9 mouse cellular contexts compared by ENCODE assay signal in genomic region chr10:36506727-36507555, GRCm38 (mm10). TPM values are rescaled to one million over a fixed set of nuclear protein-coding genes. Genes with fewer than 3 reads are reported as not detected.
A peak's percentile ranks its signal among the peaks of the same experiment; 100 is the strongest.
DNase-seq lines count a peak whose midpoint lies in the region; ATAC-seq and TF ChIP-seq lines count a peak whose summit lies in the region.
"Had no signal": no experiment of that assay in that cellular context is flagged by ENCODE, and none has a peak within 500 bp of the region (broad histone marks: within the 10 kb centered on the region; RNA-seq: fewer than 3 reads in every experiment).

Gene Hs3st5 (plus strand): TSS chr10:36506814.

- TF ChIP-seq CTCF in E14TG2a.4 (conservative IDR thresholded peaks at IDR 0.05; ENCODE audit: low read length) = no peak

- peaks cover 22% of the 10 kb centered on the region for H3K4me1 ChIP-seq in E14TG2a.4 (replicated peaks; ENCODE audit: low read depth, low read length)
- H3K4me1 ChIP-seq in embryonic facial prominence, embryonic 14.5 days (ENCODE audit: control insufficient read depth, insufficient read depth, low read length) = 0 out of 2 replicates have a peak, but pooled peaks cover 6% of the 10 kb centered on the region
- H3K4me1 ChIP-seq in heart, embryonic 16.5 days (ENCODE audit: control insufficient read depth, insufficient read depth, low read length) = peaks cover 9% of the 10 kb centered on the region; the same call in 1 of the 2 replicates

- peaks cover 43% of the 10 kb centered on the region for H3K27me3 ChIP-seq in E14TG2a.4 (ENCODE audit: insufficient read depth, low read length)
- peaks cover 27% of the 10 kb centered on the region for H3K27me3 ChIP-seq in embryonic facial prominence, embryonic 14.5 days (replicated peaks; ENCODE audit: control insufficient read depth, insufficient read depth, low read length)
- peaks cover 38% of the 10 kb centered on the region for H3K27me3 ChIP-seq in heart, embryonic 16.5 days (ENCODE audit: control insufficient read depth, insufficient read depth, low read length)

- under 1% methylated on average over 52 of the region's 71 CpGs for WGBS in embryonic facial prominence, embryonic 14.5 days
- under 1% methylated on average over 66 of the region's 71 CpGs for WGBS in heart, embryonic 16.5 days

- H3K36me3 ChIP-seq in E14TG2a.4 (ENCODE audit: insufficient read depth, low read length) = no peaks in the 10 kb centered on the region
- H3K36me3 ChIP-seq in embryonic facial prominence, embryonic 14.5 days (ENCODE audit: control insufficient read depth, insufficient read depth, low read length) = no peaks in the 10 kb centered on the region
- no peaks in the 10 kb centered on the region for H3K36me3 ChIP-seq in heart, embryonic 16.5 days (ENCODE audit: control insufficient read depth, insufficient read depth)

- H3K9me3 ChIP-seq in E14TG2a.4 (ENCODE audit: low read length) = no peaks in the 10 kb centered on the region
- H3K9me3 ChIP-seq in embryonic facial prominence, embryonic 14.5 days (ENCODE audit: control insufficient read depth, low read length) = no peaks in the 10 kb centered on the region
- no peaks in the 10 kb centered on the region for H3K9me3 ChIP-seq in heart, embryonic 16.5 days (replicated peaks; ENCODE audit: control insufficient read depth, low read length)

- H3K27ac ChIP-seq in embryonic facial prominence, embryonic 14.5 days (replicated peaks; ENCODE audit: low read depth, low read length) = peak within 1 kb of the TSS; percentile 39
- H3K27ac ChIP-seq in heart, embryonic 16.5 days (ENCODE audit: low read length) = no peak within 1 kb of the TSS

- H3K9ac ChIP-seq in embryonic facial prominence, embryonic 14.5 days (ENCODE audit: low read depth, low read length) = peak within 1 kb of the TSS; percentile 65
- H3K9ac ChIP-seq in heart, embryonic 16.5 days (ENCODE audit: low read length) = peak within 1 kb of the TSS; percentile 63

- DNase-seq in adrenal gland, postnatal 36 days = peak; percentile 48 to 61
- DNase-seq in embryonic facial prominence, embryonic 14.5 days (ENCODE audit: low spot score) = peak; percentile 89
- peak; percentile 48 to 71 for DNase-seq in layer of hippocampus, postnatal 10 days (ENCODE audit: low spot score in 2 of 2)
- peak; percentile 13 for DNase-seq in lung, postnatal 10 days
- DNase-seq in retina, postnatal 1 day = peak; percentile 96
- no peak for DNase-seq in thymus, postnatal 14 days

- ATAC-seq in embryonic facial prominence, embryonic 14.5 days (ENCODE audit: low read depth) = peak; percentile 93
- ATAC-seq in heart, embryonic 16.5 days (replicated peaks; ENCODE audit: extremely low read depth, insufficient read depth, low FRiP score) = peak; percentile 77

- H3K4me3 ChIP-seq in E14TG2a.4 (replicated peaks; ENCODE audit: low read length) = peak within 1 kb of the TSS; percentile 92
- H3K4me3 ChIP-seq in embryonic facial prominence, embryonic 14.5 days (ENCODE audit: low read depth, low read length) = peak within 1 kb of the TSS; percentile 62
- H3K4me3 ChIP-seq in heart, embryonic 16.5 days (ENCODE audit: low read length) = peak within 1 kb of the TSS; percentile 75

- peak within 1 kb of the TSS; percentile 97 for H3K4me2 ChIP-seq in embryonic facial prominence, embryonic 14.5 days (ENCODE audit: low read depth, low read length)
- H3K4me2 ChIP-seq in heart, embryonic 16.5 days (ENCODE audit: low read depth, low read length) = peak within 1 kb of the TSS; percentile 100

RNA-seq across cellular contexts. Expression of gene Hs3st5, which starts in this region (rescaled TPM):
- total RNA-seq in adrenal gland, postnatal 36 days (2021) = under 1 TPM; 0.36 to 0.40 TPM
- polyA plus RNA-seq in embryonic facial prominence, embryonic 14.5 days (2014; fragmentation: Nextera tagmentation; extraction: Ambion mirVana) = 4.1 and 5.7 TPM in 2 replicates
- 0.16 and 0.43 TPM in 2 replicates for polyA plus RNA-seq in heart, embryonic 16.5 days (2015; fragmentation: Nextera tagmentation; extraction: Ambion mirVana)
- 1 to 10 TPM; 2.9 to 4.0 TPM for total RNA-seq in layer of hippocampus, postnatal 10 days (2021)
- total RNA-seq: neutrophil, adult 5-6 weeks had no signal

Comparison
In these comparisons a context has a peak if more than half of its experiments do, and no peak if none do; other contexts are left out.
1. Peak in DNase-seq in adrenal gland, postnatal 36 days; RNA of the gene not detected or under 1 TPM.
2. Peak in ATAC-seq, H3K4me3 ChIP-seq, H3K9ac ChIP-seq and H3K4me2 ChIP-seq in heart, embryonic 16.5 days; RNA of the gene not detected or under 1 TPM.